Mouse (Mus musculus) hindbrain, embryonic 11.5 days (tissue): ENCODE data around the gene Fam173b. TPM values are rescaled to one million over a fixed set of nuclear protein-coding genes. Genes with fewer than 3 reads are reported as not detected.

Source experiments
- ATAC-seq: fragments of 200-750 bp; cut with Nextera tagmentation; 2 replicates; pipeline ENCODE4 v1.8.0; 2017; ENCODE audit warnings: mild to moderate bottlenecking, moderate TSS enrichment, moderate library complexity; ENCODE audit not compliant: low FRiP score
- DNase-seq: peaks from one replicate; pipeline ENCODE4 v3.0.0-alpha.2; 2015; ENCODE audit warnings: low spot score
- H3K27ac ChIP-seq: fragments of 300-500 bp; sonication (generic); 2 replicates; pipeline ENCODE4 v1.5.1; 2014; ENCODE audit warnings: mild to moderate bottlenecking, low read depth, low read length
- H3K27me3 ChIP-seq: fragments of 300-500 bp; sonication (generic); 2 replicates; pipeline ENCODE4 v1.6.1; 2014; ENCODE audit warnings: mild to moderate bottlenecking, low read length, moderate library complexity, mixed read lengths; ENCODE audit not compliant: control insufficient read depth, insufficient read depth
- H3K36me3 ChIP-seq: fragments of 300-500 bp; sonication (generic); 2 replicates; pipeline ENCODE4 v1.6.1; 2014; ENCODE audit warnings: mild to moderate bottlenecking, low read length, moderate library complexity, mixed read lengths; ENCODE audit not compliant: control insufficient read depth, insufficient read depth
- H3K4me1 ChIP-seq: fragments of 300-500 bp; sonication (generic); replicated peaks from 2 replicates; pipeline ENCODE4 v1.6.1; 2014; ENCODE audit warnings: low read length, mixed read lengths; ENCODE audit not compliant: control insufficient read depth, insufficient read depth
- H3K4me2 ChIP-seq: fragments of 300-500 bp; sonication (generic); replicated peaks from 2 replicates; pipeline ENCODE4 v1.6.1; 2014; ENCODE audit warnings: mild to moderate bottlenecking, low read depth, low read length
- H3K4me3 ChIP-seq: fragments of 300-500 bp; sonication (generic); 2 replicates; pipeline ENCODE4 v1.5.1; 2014; ENCODE audit warnings: low read depth, low read length
- H3K9ac ChIP-seq: fragments of 300-500 bp; sonication (generic); 2 replicates; pipeline ENCODE4 v1.6.1; 2014; ENCODE audit warnings: low read depth, low read length
- H3K9me3 ChIP-seq: fragments of 300-500 bp; sonication (generic); 2 replicates; pipeline ENCODE4 v1.6.1; 2016; ENCODE audit warnings: low read length; ENCODE audit not compliant: control insufficient read depth
- WGBS: fragments of 180-500 bp; shearing (Covaris S2); extraction: QIAGEN DNeasy Blood & Tissue Kit; methylation state at CpG from one replicate; pipeline ENCODE4 v1.1.7; 2014; 5-methylcytosine and 5-hydroxymethylcytosine counted together
- polyA plus RNA-seq: library from polyadenylated mRNA; unstranded; fragments of >200 nt; fragmentation: Nextera tagmentation; extraction: Ambion mirVana; gene quantifications from 2 replicates; pipeline ENCODE4 v1.2.1, GENCODE M21; 2014

The Fam173b gene
- polyA plus RNA-seq, 1 experiment from 2014 or later: 15.6 TPM

- no peaks in the 10 kb centered on the region for H3K4me1 ChIP-seq
- WGBS: 74% methylated on average over 4 of the region's 4 CpGs
- DNase-seq (no peak), ATAC-seq (no peak)
- H3K4me2 ChIP-seq: no peak overlapping the region
- H3K27me3 ChIP-seq: no peaks in the 10 kb centered on the region
- H3K9ac ChIP-seq: no peak overlapping the region
- H3K4me3 ChIP-seq: no peak overlapping the region
- H3K27ac ChIP-seq: no peak overlapping the region
- no peaks in the 10 kb centered on the region for H3K9me3 ChIP-seq
- H3K36me3 ChIP-seq: no peaks in the 10 kb centered on the region
Observed at GRCm38 (mm10) chr15:31661802-31662201, 60.1 kb downstream of the Fam173b start.

- DNase-seq: no peak
- 93% methylated on average over 3 of the region's 3 CpGs for WGBS
- Histone ChIP-seq H3K27ac (no peak overlapping the region), H3K4me1 (no peaks in the 10 kb centered on the region), H3K4me2 (no peak overlapping the region), H3K27me3 (no peaks in the 10 kb centered on the region), H3K9ac (no peak overlapping the region), H3K9me3 (no peaks in the 10 kb centered on the region), H3K4me3 (no peak overlapping the region), H3K36me3 (no peaks in the 10 kb centered on the region)
- no peak for ATAC-seq
Observed at GRCm38 (mm10) chr15:31663074-31663473, 61.4 kb downstream of the Fam173b start.

Other genes starting within 250 kb of the Fam173b start
- 0.22 and 0.31 TPM in 2 replicates for gene Ankrd33b, start 234.1 kb upstream of the Fam173b start, polyA plus RNA-seq
- 2.7 and 3.2 TPM in 2 replicates for gene Ropn1l, start 148.1 kb upstream of the Fam173b start, polyA plus RNA-seq
- 46.3 and 49.2 TPM in 2 replicates for gene March6, start 70.8 kb upstream of the Fam173b start, polyA plus RNA-seq
- 0.64 and 1.3 TPM in 2 replicates for gene Cmbl, start 36.5 kb upstream of the Fam173b start, polyA plus RNA-seq
- gene Cct5, start within 50 bp of the Fam173b start, polyA plus RNA-seq: 721 and 746 TPM in 2 replicates